Mouse (Mus musculus) hindbrain, embryonic 15.5 days (tissue): ENCODE data around the gene Nanos1. TPM values are rescaled to one million over a fixed set of nuclear protein-coding genes. Genes with fewer than 3 reads are reported as not detected.

Experiments
- ATAC-seq: fragments of 200-750 bp; cut with Nextera tagmentation; 2 replicates; pipeline ENCODE4 v1.8.0; 2017; ENCODE audit warnings: low read depth, moderate number of reproducible peaks, moderate TSS enrichment; ENCODE audit not compliant: low FRiP score
- H3K27ac ChIP-seq: fragments of 300-500 bp; sonication (generic); replicated peaks from 2 replicates; pipeline ENCODE4 v1.5.1; 2015; ENCODE audit warnings: mild to moderate bottlenecking, inconsistent platforms
- H3K27me3 ChIP-seq: fragments of 300-500 bp; sonication (generic); 2 replicates; pipeline ENCODE4 v1.6.1; 2015; ENCODE audit warnings: control low read depth, inconsistent platforms
- H3K36me3 ChIP-seq: fragments of 300-500 bp; sonication (generic); 2 replicates; pipeline ENCODE4 v1.6.1; 2015; ENCODE audit warnings: control low read depth, inconsistent platforms
- H3K4me1 ChIP-seq: fragments of 300-500 bp; sonication (generic); replicated peaks from 2 replicates; pipeline ENCODE4 v1.6.1; 2015; ENCODE audit warnings: control low read depth, inconsistent platforms
- H3K4me2 ChIP-seq: fragments of 300-500 bp; sonication (generic); 2 replicates; pipeline ENCODE4 v1.6.1; 2015; ENCODE audit warnings: moderate library complexity, mild to moderate bottlenecking, inconsistent platforms
- H3K4me3 ChIP-seq: fragments of 300-500 bp; sonication (generic); 2 replicates; pipeline ENCODE4 v1.5.1; 2015; ENCODE audit warnings: mild to moderate bottlenecking, inconsistent platforms
- H3K9ac ChIP-seq: fragments of 300-500 bp; sonication (generic); 2 replicates; pipeline ENCODE4 v1.6.1; 2015; ENCODE audit warnings: inconsistent platforms
- H3K9me3 ChIP-seq: fragments of 300-500 bp; sonication (generic); 2 replicates; pipeline ENCODE4 v1.6.1; 2016; ENCODE audit warnings: control low read depth, inconsistent platforms
- whole genome bisulfite sequencing: fragments of 180-500 bp; shearing (Covaris S2); methylation state at CpG from one replicate; pipeline ENCODE4 v1.1.7; 2015; 5-methylcytosine and 5-hydroxymethylcytosine counted together
- microRNA-seq: library from miRNA; unstranded; fragments of <30 nt; microRNA quantifications from one replicate; pipeline ENCODE4, GENCODE M21; 2016
- polyA plus RNA-seq: library from polyadenylated mRNA; unstranded; fragments of >200 nt; fragmentation: Nextera tagmentation; extraction: Ambion mirVana; gene quantifications from 2 replicates; pipeline ENCODE4 v1.2.1, GENCODE M21; 2015

The Nanos1 gene
- polyA plus RNA-seq, 1 experiment from 2014 or later = 19.4 TPM

- Histone ChIP-seq H3K27me3 (no peaks in the 10 kb centered on the region), H3K9ac (peak within 1 kb of the TSS; percentile 82), H3K4me1 (peaks cover 31% of the 10 kb centered on the region), H3K9me3 (no peaks in the 10 kb centered on the region), H3K27ac (peak within 1 kb of the TSS; percentile 97), H3K4me2 (peak within 1 kb of the TSS; percentile 60), H3K4me3 (peak within 1 kb of the TSS; percentile 85), H3K36me3 (no peaks in the 10 kb centered on the region)
- WGBS = under 1% methylated on average over 57 of the region's 57 CpGs
- ATAC-seq = peak; percentile 97
Observed at GRCm38 (mm10) chr19:60790551-60791161, 34.9 kb downstream of the Nanos1 start, which contains the start of gene Eif3a. Gene Eif3a, minus strand, starts transcription at chr19:60790658.

GRCm38 (mm10) chr19:60791164-60791563 lies 35.4 kb downstream of the Nanos1 start:
- Histone ChIP-seq H3K27me3 (no peaks in the 10 kb centered on the region), H3K9ac (peak overlapping the region; percentile 82), H3K27ac (peak overlapping the region; percentile 97), H3K4me3 (peak overlapping the region; percentile 85), H3K4me2 (peak overlapping the region; percentile 60), H3K4me1 (peaks cover 26% of the 10 kb centered on the region), H3K9me3 (no peaks in the 10 kb centered on the region), H3K36me3 (no peaks in the 10 kb centered on the region)
- 15% methylated on average over 9 of the region's 9 CpGs for WGBS
- ATAC-seq = no peak

- H3K36me3 ChIP-seq = no peaks in the 10 kb centered on the region
- no peak for ATAC-seq
- 88% methylated on average over 2 of the region's 2 CpGs for WGBS
Observed at GRCm38 (mm10) chr19:60793170-60793707, 37.5 kb downstream of the Nanos1 start.

DNA sequence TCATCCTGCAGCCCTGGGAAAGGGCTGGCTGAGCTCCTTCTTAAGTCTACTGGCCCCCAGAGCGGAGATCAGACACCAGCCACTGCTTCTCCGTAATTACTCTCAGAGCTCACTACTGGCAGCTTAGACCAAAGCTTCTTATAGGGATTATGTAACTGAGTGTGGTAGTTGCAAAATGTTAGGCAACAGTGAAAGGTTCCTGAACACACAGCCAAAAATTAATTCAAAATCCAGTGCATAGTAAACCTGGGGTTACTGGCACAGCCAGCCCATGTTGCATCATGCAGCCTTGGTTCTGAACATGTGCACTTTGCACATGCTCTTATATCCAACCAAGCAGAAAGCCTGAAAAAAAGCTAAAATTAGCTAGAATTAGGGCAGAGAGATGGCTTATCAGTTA lies 39.5 kb downstream of the Nanos1 start:
- no peak for ATAC-seq
- Histone ChIP-seq H3K36me3 (no peaks in the 10 kb centered on the region), H3K27ac (no peak overlapping the region), H3K4me1 (no peaks in the 10 kb centered on the region; the same call in 1 of the 2 replicates), H3K27me3 (no peaks in the 10 kb centered on the region), H3K4me3 (no peak overlapping the region), H3K4me2 (no peak overlapping the region), H3K9ac (no peak overlapping the region), H3K9me3 (no peaks in the 10 kb centered on the region)
- WGBS = 88% methylated on average over 2 of the region's 2 CpGs

More at GRCm38 (mm10) chr19:60793170-60793707, 37.5 kb downstream of the Nanos1 start:
- no peak overlapping the region for H3K4me2 ChIP-seq
- H3K9ac ChIP-seq = no peak overlapping the region
- H3K4me1 ChIP-seq = peaks cover 13% of the 10 kb centered on the region
- no peaks in the 10 kb centered on the region for H3K27me3 ChIP-seq
- no peak overlapping the region for H3K4me3 ChIP-seq
- H3K27ac ChIP-seq = no peak overlapping the region
- no peaks in the 10 kb centered on the region for H3K9me3 ChIP-seq

- H3K27ac ChIP-seq = no peak overlapping the region
- 95% methylated on average over 2 of the region's 2 CpGs for WGBS
- H3K27me3 ChIP-seq = no peaks in the 10 kb centered on the region
- no peaks in the 10 kb centered on the region for H3K4me1 ChIP-seq
- H3K9ac ChIP-seq = no peak overlapping the region
- H3K9me3 ChIP-seq = no peaks in the 10 kb centered on the region
- H3K36me3 ChIP-seq = no peaks in the 10 kb centered on the region
- ATAC-seq = no peak
- no peak overlapping the region for H3K4me2 ChIP-seq
- H3K4me3 ChIP-seq = no peak overlapping the region
Observed at GRCm38 (mm10) chr19:60797415-60797814, 41.6 kb downstream of the Nanos1 start.

GRCm38 (mm10) chr19:60799867-60800569 lies 44.2 kb downstream of the Nanos1 start:
- H3K27ac ChIP-seq = no peak overlapping the region
- no peaks in the 10 kb centered on the region for H3K9me3 ChIP-seq
- H3K27me3 ChIP-seq = no peaks in the 10 kb centered on the region
- H3K4me1 ChIP-seq = no peaks in the 10 kb centered on the region
- H3K4me3 ChIP-seq = no peak overlapping the region
- H3K36me3 ChIP-seq = no peaks in the 10 kb centered on the region
- WGBS = 85% methylated on average over 7 of the region's 7 CpGs
- H3K9ac ChIP-seq = no peak overlapping the region
- ATAC-seq = no peak
- no peak overlapping the region for H3K4me2 ChIP-seq

DNA sequence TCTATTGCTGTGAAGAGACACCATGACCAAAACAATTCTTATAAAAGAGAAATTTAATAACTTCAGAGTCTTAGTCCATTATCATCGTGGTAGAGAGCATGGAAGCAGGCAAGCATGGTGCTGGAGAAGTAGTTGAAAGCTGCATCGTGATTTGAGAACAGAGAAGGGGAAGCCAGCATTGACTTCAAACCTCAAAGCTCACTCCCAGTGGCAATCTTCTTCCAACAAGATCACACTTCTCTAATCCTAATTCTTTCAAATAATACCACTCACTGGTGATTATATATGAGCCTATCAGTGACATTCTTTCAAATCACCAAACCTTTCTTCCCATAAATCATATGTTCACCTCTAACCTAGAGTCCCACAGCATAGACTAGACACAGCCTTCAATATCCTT lies 49.1 kb downstream of the Nanos1 start:
- Histone ChIP-seq H3K9ac (no peak overlapping the region), H3K27me3 (no peaks in the 10 kb centered on the region), H3K4me2 (no peak overlapping the region), H3K4me1 (no peaks in the 10 kb centered on the region), H3K9me3 (no peaks in the 10 kb centered on the region), H3K4me3 (no peak overlapping the region), H3K27ac (no peak overlapping the region), H3K36me3 (no peaks in the 10 kb centered on the region)
- no peak for ATAC-seq
- WGBS = 77% methylated on average over 2 of the region's 2 CpGs

Small RNA genes lying within 50 kb of the gene (microRNA-seq; reads per million reads assigned to microRNA genes)
- gene mmu-mir-3084-1 = not detected

Other genes starting within 250 kb of the Nanos1 start
- 23.8 and 24.1 TPM in 2 replicates for gene Cacul1, start 175.0 kb upstream of the Nanos1 start, polyA plus RNA-seq
- 101 and 107 TPM in 2 replicates for gene Eif3a, start 34.7 kb downstream of the Nanos1 start, polyA plus RNA-seq
- gene Fam45a, start 55.6 kb downstream of the Nanos1 start, polyA plus RNA-seq = 41.2 and 42.9 TPM in 2 replicates
- gene Sfxn4, start 105.5 kb downstream of the Nanos1 start, polyA plus RNA-seq = 12.5 and 12.8 TPM in 2 replicates
- gene Prdx3, start 118.6 kb downstream of the Nanos1 start, polyA plus RNA-seq = 109 and 112 TPM in 2 replicates
- 1.6 and 2.0 TPM in 2 replicates for gene Grk5, start 133.8 kb downstream of the Nanos1 start, polyA plus RNA-seq